In the genomic region with DNA sequence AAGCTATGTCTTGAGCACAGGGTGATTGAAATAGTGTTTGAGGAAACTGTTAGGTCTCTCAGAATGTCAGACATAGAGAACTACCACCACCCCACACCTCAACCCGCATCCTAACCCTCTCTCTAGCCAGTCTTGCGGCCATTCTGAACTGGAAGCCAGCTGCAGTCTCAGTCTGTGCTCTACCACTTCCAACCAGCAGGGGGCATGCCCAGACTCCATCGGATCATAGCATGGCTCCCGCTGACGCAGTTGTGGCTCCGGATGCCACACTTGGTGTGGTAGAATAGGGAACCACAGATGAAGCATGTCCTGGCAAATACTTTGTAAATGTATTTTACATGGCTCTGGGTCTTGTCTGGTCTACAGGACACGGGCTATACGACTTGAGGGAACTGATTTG, we compare ENCODE assay signal across 9 mouse cellular contexts. TPM values are rescaled to one million over a fixed set of nuclear protein-coding genes. Genes with fewer than 3 reads are reported as not detected.
DNase-seq lines count a peak whose midpoint lies in the region; ATAC-seq lines count a peak whose summit lies in the region.
"Had no signal": no experiment of that assay in that cellular context is flagged by ENCODE, and none has a peak within 500 bp of the region (broad histone marks: within the 10 kb centered on the region; RNA-seq: fewer than 3 reads in every experiment).

No protein-coding gene starts in this region.

- ATAC-seq in megakaryocyte progenitor cell, adult 5-6 weeks (replicated peaks; ENCODE audit: poor library complexity): peak; percentile 92

- peak; percentile 11 to 25 for DNase-seq in heart, adult 18-20 months
- DNase-seq in heart, adult 8-10 months (ENCODE audit: low spot score): no peak
- DNase-seq in urinary bladder, postnatal 14 days (ENCODE audit: low spot score): peak; percentile 14
- no peak for DNase-seq in urinary bladder, postnatal 10 days (ENCODE audit: low spot score)
- peak; percentile 42 for DNase-seq in embryo, embryonic 9.5 days (ENCODE audit: extremely low spot score)
- DNase-seq in kidney, postnatal 36 days: peak; percentile 43 to 76
- no peak for DNase-seq in urinary bladder, adult 2 months (ENCODE audit: low spot score)

RNA-seq across cellular contexts. Expression of a gene that starts 2.2 kb away (rescaled TPM):
- total RNA-seq in heart, adult 18-20 months (2021): not detected
- total RNA-seq in heart, adult 8-10 months (2022): not detected
- total RNA-seq in megakaryocyte progenitor cell, adult 5-6 weeks (2015): not detected in 2 replicates
- not detected in 2 replicates for total RNA-seq in megakaryocyte progenitor cell, adult 5-6 weeks (2017)
- polyA plus RNA-seq in urinary bladder, adult 2 months (2012; rRNA removed): 0.09 TPM in 1 of 2 replicates, not detected in the other
- total RNA-seq: layer of hippocampus, postnatal 14 days had no signal

Comparison
In these comparisons a context has a peak if more than half of its experiments do, and no peak if none do; other contexts are left out.
1. DNase-seq: peak in heart, adult 18-20 months (2 of 2), urinary bladder, postnatal 14 days (single experiment), embryo, embryonic 9.5 days (single experiment) and kidney, postnatal 36 days (2 of 2); none in heart, adult 8-10 months (single experiment), urinary bladder, postnatal 10 days (single experiment) and urinary bladder, adult 2 months (single experiment).